Mouse (Mus musculus): Measurements from ENCODE around the gene Lum. TPM values are rescaled to one million over a fixed set of nuclear protein-coding genes. Genes with fewer than 3 reads are reported as not detected.

The Lum gene
- polyA plus RNA-seq (2012; rRNA removed) = 3.3 and 3.6 TPM in 2 replicates

DNA sequence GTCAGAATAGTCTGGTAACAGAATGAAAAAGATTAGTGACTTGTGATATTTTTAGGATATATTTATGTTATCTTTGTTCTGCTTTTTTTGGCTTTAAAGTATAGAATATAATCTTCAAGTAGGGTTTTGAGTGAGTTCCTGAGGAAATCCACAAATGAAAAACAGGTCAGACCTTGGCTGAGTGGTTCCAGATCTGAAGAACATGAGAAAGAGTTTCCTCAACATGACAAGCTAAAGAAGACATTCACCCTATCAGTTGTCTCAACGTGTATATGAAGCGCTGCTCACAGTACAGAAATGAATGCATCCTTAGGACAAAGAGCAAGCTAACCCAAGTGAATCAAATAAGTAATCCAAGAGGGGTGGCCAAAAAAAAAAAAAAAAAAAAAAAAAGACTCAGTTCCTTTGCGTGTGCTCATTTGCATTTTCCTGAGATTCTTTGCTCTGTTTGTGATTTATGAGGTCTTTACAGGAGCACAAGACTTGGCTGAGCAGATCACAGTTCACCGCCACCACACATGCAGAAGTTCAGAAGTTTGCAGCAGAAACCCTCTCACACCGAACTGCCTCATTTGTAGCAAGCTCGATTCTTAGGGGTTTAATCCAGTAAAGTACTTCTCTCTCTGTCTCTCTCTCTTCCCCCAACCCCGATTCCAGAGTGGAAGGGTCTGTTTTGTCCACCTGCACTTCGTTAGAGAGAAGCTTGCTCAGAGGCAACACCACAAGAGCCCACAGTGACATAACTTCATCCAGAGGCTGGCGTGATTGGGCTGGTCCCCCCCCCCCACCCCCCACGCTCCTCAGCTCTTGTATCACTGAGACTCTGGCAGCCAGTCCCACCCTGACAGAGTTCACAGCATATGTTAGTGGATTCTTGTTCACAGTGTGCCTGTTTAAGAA lies at the start of gene Lum:
Gene Lum (plus strand): TSS at position 172 of the 900 bp plus-strand sequence.
- H3K4me1 ChIP-seq (ENCODE audit: control insufficient read depth, insufficient read depth, insufficient read length, low read length) = no peaks in the 10 kb centered on the region
- no peaks in the 10 kb centered on the region for H3K27me3 ChIP-seq (ENCODE audit: control insufficient read depth, insufficient read depth, low read length)
- 61% methylated on average over 10 of the region's 10 CpGs for WGBS
- no peak within 1 kb of the TSS for H3K4me3 ChIP-seq (ENCODE audit: low read depth, low read length)
- TF ChIP-seq CTCF (IDR thresholded peaks at IDR 0.05; ENCODE audit: extremely low read depth, insufficient read length, insufficient replicate concordance, low read depth, low read length) (no peak), POLR2A (IDR thresholded peaks at IDR 0.05; ENCODE audit: low read depth, low read length) (no peak)
- H3K36me3 ChIP-seq (ENCODE audit: control insufficient read depth, insufficient read depth, low read length) = no peaks in the 10 kb centered on the region
- no peak within 1 kb of the TSS for H3K27ac ChIP-seq (ENCODE audit: insufficient read depth, low read depth, low read length)

DNA sequence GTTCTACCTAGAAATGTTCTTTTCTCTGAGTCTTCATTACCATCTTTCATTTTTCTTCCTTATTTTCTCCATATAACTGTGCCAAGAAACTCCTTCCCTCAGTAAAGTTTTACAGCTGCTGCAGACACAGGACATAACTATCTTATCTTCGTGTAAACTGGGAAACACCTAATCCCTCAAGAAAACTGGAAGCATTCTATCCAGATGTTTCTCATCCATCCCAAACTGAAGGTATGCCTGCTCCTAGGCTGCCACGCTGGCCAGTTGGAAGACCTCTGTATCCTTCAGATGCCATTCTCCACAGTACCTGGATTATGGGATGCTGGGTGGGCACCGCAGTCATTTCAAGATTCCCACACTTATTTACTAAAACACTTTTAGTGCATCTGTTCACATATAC lies 41.6 kb upstream of the Lum start:
- H3K4me1 ChIP-seq (ENCODE audit: control insufficient read depth, insufficient read depth, insufficient read length, low read length) = no peaks in the 10 kb centered on the region

GRCm38 (mm10) chr10:97535697-97536096 lies 29.2 kb upstream of the Lum start:
- no peak for TF ChIP-seq POLR2A (IDR thresholded peaks at IDR 0.05; ENCODE audit: low read depth, low read length)
- no peaks in the 10 kb centered on the region for H3K36me3 ChIP-seq (ENCODE audit: control insufficient read depth, insufficient read depth, low read length)
- no peaks in the 10 kb centered on the region for H3K27me3 ChIP-seq (ENCODE audit: control insufficient read depth, insufficient read depth, low read length)
- no peak overlapping the region for H3K27ac ChIP-seq (ENCODE audit: insufficient read depth, low read depth, low read length)
- WGBS = 73% methylated on average over 4 of the region's 4 CpGs
- no peak overlapping the region for H3K4me3 ChIP-seq (ENCODE audit: low read depth, low read length)
- H3K4me1 ChIP-seq (ENCODE audit: control insufficient read depth, insufficient read depth, insufficient read length, low read length) = no peaks in the 10 kb centered on the region

More for the DNA sequence above, 41.6 kb upstream of the Lum start:
- WGBS = 62% methylated on average over 3 of the region's 3 CpGs
- no peaks in the 10 kb centered on the region for H3K27me3 ChIP-seq (ENCODE audit: control insufficient read depth, insufficient read depth, low read length)
- TF ChIP-seq CTCF (IDR thresholded peaks at IDR 0.05; ENCODE audit: extremely low read depth, insufficient read length, insufficient replicate concordance, low read depth, low read length) = no peak
- no peak for TF ChIP-seq POLR2A (IDR thresholded peaks at IDR 0.05; ENCODE audit: low read depth, low read length)
- no peak overlapping the region for H3K4me3 ChIP-seq (ENCODE audit: low read depth, low read length)
- H3K27ac ChIP-seq (ENCODE audit: insufficient read depth, low read depth, low read length) = no peak overlapping the region
- H3K36me3 ChIP-seq (ENCODE audit: control insufficient read depth, insufficient read depth, low read length) = no peaks in the 10 kb centered on the region

DNA sequence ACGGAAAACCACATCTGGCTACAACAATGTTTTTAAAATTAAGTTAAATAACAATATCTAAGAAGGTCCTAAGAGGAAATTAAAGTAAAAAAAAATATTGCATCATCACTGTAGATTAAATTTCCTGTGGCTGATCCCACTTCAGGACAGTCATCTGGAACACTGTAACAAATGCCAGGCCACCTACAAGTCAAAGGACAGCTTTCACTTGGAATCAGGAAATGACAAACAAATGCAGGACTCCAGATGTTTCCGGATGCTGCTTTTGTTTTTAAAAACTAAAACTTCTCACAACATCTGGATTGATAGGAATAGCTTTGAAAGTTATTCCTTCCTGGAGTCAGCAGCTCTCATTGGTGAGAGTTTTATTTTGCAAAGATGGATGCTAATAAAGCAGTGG lies 28.0 kb upstream of the Lum start:
- TF ChIP-seq POLR2A (IDR thresholded peaks at IDR 0.05; ENCODE audit: low read depth, low read length) (no peak), CTCF (IDR thresholded peaks at IDR 0.05; ENCODE audit: extremely low read depth, insufficient read length, insufficient replicate concordance, low read depth, low read length) (no peak)
- Histone ChIP-seq H3K27me3 (ENCODE audit: control insufficient read depth, insufficient read depth, low read length) (no peaks in the 10 kb centered on the region), H3K36me3 (ENCODE audit: control insufficient read depth, insufficient read depth, low read length) (no peaks in the 10 kb centered on the region), H3K27ac (ENCODE audit: insufficient read depth, low read depth, low read length) (no peak overlapping the region), H3K4me1 (ENCODE audit: control insufficient read depth, insufficient read depth, insufficient read length, low read length) (no peaks in the 10 kb centered on the region), H3K4me3 (ENCODE audit: low read depth, low read length) (no peak overlapping the region)
- WGBS = 65% methylated on average over 2 of the region's 2 CpGs

DNA sequence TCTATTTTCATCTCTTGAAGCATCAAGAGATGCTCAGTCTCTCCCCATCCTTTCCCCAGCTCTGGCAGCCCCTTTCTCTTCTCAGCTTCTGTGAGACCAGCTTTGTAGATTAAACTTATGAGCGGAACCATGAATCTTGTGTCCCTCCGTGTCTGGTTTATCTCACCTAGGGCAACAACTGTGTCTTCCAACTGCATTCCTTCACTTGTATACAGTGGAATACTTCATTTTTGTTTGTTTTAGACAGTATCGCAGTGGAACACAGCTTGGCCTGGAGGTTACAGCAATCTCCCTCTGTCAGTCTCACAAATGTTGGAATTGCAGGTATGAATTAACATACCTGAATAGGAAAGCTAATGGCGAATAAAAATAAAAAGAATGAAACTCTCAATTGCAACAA lies 26.7 kb upstream of the Lum start:
- H3K4me1 ChIP-seq (ENCODE audit: control insufficient read depth, insufficient read depth, insufficient read length, low read length) = no peaks in the 10 kb centered on the region
- no peak overlapping the region for H3K27ac ChIP-seq (ENCODE audit: insufficient read depth, low read depth, low read length)
- TF ChIP-seq CTCF (IDR thresholded peaks at IDR 0.05; ENCODE audit: extremely low read depth, insufficient read length, insufficient replicate concordance, low read depth, low read length) (no peak), POLR2A (IDR thresholded peaks at IDR 0.05; ENCODE audit: low read depth, low read length) (no peak)
- H3K36me3 ChIP-seq (ENCODE audit: control insufficient read depth, insufficient read depth, low read length) = no peaks in the 10 kb centered on the region
- 85% methylated on average over 4 of the region's 4 CpGs for WGBS
- no peaks in the 10 kb centered on the region for H3K27me3 ChIP-seq (ENCODE audit: control insufficient read depth, insufficient read depth, low read length)
- H3K4me3 ChIP-seq (ENCODE audit: low read depth, low read length) = no peak overlapping the region

GRCm38 (mm10) chr10:97547740-97548139 lies 17.2 kb upstream of the Lum start:
- Histone ChIP-seq H3K36me3 (ENCODE audit: control insufficient read depth, insufficient read depth, low read length) (no peaks in the 10 kb centered on the region), H3K4me3 (ENCODE audit: low read depth, low read length) (no peak overlapping the region), H3K4me1 (ENCODE audit: control insufficient read depth, insufficient read depth, insufficient read length, low read length) (no peaks in the 10 kb centered on the region), H3K27ac (ENCODE audit: insufficient read depth, low read depth, low read length) (no peak overlapping the region), H3K27me3 (ENCODE audit: control insufficient read depth, insufficient read depth, low read length) (no peaks in the 10 kb centered on the region)
- 47% methylated on average over 1 of the region's 1 CpGs for WGBS
- no peak for TF ChIP-seq POLR2A (IDR thresholded peaks at IDR 0.05; ENCODE audit: low read depth, low read length)

DNA sequence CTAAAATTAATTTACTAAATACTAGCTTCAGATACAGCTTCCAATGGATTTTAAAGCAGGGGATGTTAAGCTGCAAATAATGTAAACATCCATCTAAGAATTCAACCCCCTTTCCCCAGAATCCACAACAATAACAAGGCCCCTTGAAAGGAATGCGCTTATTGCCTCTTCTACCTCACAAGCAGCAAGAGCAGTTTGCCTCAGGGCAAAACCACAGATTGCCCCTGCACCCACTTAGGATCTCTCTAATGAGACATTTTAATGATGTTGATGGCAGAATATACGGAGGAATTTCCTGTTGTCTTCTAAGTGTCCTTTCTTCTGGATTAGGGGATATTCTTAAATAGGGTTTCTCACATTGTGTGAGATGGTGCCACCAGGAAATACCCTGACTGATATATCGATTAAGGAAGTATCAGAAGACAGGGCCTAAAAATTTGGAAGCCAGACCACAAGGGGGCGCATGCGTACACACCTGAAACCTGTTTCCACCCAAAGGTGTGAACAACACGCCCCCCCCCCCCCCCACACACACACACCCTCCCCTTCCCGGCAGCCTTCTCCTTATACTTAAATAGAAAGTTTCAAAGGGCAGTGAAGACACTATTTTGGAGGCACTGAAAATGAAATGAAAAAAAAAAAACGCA lies 2.7 kb downstream of the Lum start:
- Histone ChIP-seq H3K4me1 (ENCODE audit: control insufficient read depth, insufficient read depth, insufficient read length, low read length) (no peaks in the 10 kb centered on the region), H3K27ac (ENCODE audit: insufficient read depth, low read depth, low read length) (no peak overlapping the region), H3K27me3 (ENCODE audit: control insufficient read depth, insufficient read depth, low read length) (no peaks in the 10 kb centered on the region), H3K36me3 (ENCODE audit: control insufficient read depth, insufficient read depth, low read length) (no peaks in the 10 kb centered on the region), H3K4me3 (ENCODE audit: low read depth, low read length) (no peak overlapping the region)
- no peak for TF ChIP-seq POLR2A (IDR thresholded peaks at IDR 0.05; ENCODE audit: low read depth, low read length)
- 66% methylated on average over 8 of the region's 8 CpGs for WGBS

Measured in small intestine, adult 2 months (tissue).